Mouse (Mus musculus) B cell, adult 62 days (primary cell): ENCODE measurements around the gene Vmn1r171. TPM values are rescaled to one million over a fixed set of nuclear protein-coding genes. Genes with fewer than 3 reads are reported as not detected.

Experiments used
- total RNA-seq: library from RNA; stranded (reverse); gene quantifications from 4 replicates; pipeline ENCODE4 v1.2.4, GENCODE M21; 2023

The Vmn1r171 gene
- not detected in 4 replicates for total RNA-seq

DNA sequence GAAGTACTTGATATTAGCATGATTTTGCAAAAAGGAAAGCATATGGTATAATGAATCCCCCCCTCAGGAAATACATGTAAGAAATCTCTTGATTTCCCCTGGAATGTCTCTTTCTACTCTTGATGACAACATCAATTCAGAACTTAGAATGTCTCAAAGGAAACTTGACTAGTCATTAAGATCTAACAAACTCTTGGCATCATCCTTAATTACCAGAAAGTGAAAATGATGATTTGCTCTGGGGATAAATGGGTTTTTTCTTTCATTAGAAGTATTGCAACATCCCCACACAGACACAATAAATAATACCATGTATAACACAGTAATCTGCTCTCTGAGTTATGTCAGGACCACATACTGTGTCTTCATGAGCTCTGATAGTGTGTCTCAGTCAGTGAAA, at the start of gene Vmn1r171:
TSS of gene Vmn1r171 (plus strand) at position 301 of the 400 bp plus-strand sequence.

DNA sequence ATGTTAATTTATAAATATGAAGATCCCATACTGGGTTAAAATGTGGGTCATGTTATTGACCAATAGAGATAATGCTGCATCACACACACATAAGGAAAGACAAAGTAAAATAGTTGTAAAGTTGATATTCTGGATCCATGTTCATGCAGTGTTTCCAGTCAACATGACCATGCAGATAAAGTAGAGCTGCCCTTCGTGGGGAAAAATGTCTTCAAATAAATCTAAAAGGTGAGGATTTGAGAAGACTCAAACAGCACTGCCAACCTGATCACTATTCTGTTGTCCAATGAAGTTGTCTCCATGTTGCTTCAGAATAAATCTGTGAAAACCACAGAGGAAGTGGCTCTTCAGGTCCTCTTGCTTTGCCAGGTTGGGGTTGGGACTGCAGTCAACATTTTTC, 24.6 kb upstream of the Vmn1r171 start, which contains the start of gene Vmn1r170:
TSS of gene Vmn1r170 (plus strand) at position 301 of the 400 bp plus-strand sequence.

DNA sequence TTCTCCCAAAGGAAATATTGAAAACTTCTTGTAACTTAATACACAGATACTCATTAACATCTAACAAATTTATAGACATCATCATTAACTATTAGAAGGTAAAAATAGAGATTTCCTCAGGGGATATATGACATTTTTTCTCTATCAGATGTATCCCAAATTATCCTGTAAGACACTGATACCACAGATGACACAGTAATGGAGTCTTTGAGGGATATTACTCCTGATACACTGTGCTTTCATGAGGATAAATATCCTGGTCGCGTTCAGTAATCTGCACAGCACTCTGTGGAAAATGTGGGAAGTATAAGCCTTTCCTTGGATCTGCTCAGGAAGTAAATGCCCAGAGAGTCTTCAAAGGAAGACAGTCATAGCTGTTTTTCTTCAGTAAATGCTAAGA, 27.5 kb downstream of the Vmn1r171 start, which contains the start of gene Vmn1r172:
TSS of gene Vmn1r172 (plus strand) at position 301 of the 400 bp plus-strand sequence.

Other genes starting within 250 kb of the Vmn1r171 start
- not detected in 4 replicates for gene Nlrp5, start 244.8 kb upstream of the Vmn1r171 start, total RNA-seq
- gene Vmn1r167, start 123.5 kb upstream of the Vmn1r171 start, total RNA-seq, result not detected in 4 replicates
- not detected in 4 replicates for gene Vmn1r168, start 91.0 kb upstream of the Vmn1r171 start, total RNA-seq
- not detected in 4 replicates for gene Vmn1r169, start 55.2 kb upstream of the Vmn1r171 start, total RNA-seq
- gene Vmn1r170, start 24.5 kb upstream of the Vmn1r171 start, total RNA-seq, result not detected in 4 replicates
- gene Vmn1r172, start 27.6 kb downstream of the Vmn1r171 start, total RNA-seq, result not detected in 4 replicates
- not detected in 4 replicates for gene Vmn1r173, start 70.0 kb downstream of the Vmn1r171 start, total RNA-seq
- gene Vmn1r174, start 121.5 kb downstream of the Vmn1r171 start, total RNA-seq, result not detected in 4 replicates
- gene Vmn1r175, start 179.9 kb downstream of the Vmn1r171 start, total RNA-seq, result not detected in 4 replicates
- gene Vmn1r176, start 206.7 kb downstream of the Vmn1r171 start, total RNA-seq, result not detected in 4 replicates
- not detected in 4 replicates for gene Vmn1r177, start 235.7 kb downstream of the Vmn1r171 start, total RNA-seq